Mouse (Mus musculus) layer of hippocampus, adult 11-12 months (tissue): ENCODE measurements around the gene Stard10.

Source experiments
- DNase-seq: peaks from one replicate; pipeline ENCODE4 v3.0.0; 2022; ENCODE audit warnings: low spot score

The Stard10 gene

DNA sequence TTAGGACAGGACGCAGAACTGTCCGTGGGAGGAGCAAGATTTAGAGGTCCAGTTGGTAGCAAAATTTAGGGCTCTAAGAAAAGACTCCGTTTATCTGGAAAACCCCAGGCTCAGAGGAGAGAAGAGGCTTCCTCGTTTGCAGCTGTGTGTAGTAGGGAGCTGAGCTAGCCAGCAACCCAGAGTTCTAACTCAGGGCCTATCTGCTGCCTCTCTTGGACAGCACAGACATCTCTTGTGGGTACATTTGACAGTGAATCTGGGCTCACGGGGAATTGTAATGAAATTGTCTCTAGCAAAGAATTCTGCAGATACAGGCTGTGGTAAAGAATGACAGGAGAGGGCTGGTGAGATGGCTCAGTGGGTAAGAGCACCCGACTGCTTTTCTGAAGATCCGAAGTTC lies 14.2 kb upstream of the Stard10 start:
- no peak for DNase-seq

DNA sequence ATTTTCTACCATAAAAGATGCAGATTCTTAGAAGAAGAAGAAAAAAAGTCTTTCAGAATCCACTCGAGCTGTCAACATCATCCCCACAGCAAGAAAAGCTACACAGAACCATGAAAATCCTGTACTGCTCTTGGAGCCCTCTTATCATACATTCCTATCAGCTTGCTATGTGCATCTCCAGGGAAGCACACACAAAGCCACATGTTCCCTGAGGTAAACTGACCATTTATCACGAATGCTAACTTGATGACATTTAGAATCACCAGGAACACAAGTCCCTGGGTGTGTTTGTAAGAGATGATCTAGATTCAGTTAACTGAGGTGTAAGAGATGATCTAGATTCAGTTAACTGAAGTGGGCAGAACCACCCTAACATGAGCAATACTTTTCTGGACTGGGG lies 10.0 kb upstream of the Stard10 start:
- no peak for DNase-seq

GRCm38 (mm10) chr7:101309985-101310326 lies 6.9 kb upstream of the Stard10 start:
- no peak for DNase-seq

- DNase-seq = peak; percentile 99
These were observed 6.4 kb upstream of the Stard10 start for GRCm38 (mm10) chr7:101310327-101311028.

GRCm38 (mm10) chr7:101311061-101311460 lies 5.8 kb upstream of the Stard10 start:
- no peak for DNase-seq

GRCm38 (mm10) chr7:101313033-101313432 lies 3.9 kb upstream of the Stard10 start:
- DNase-seq = no peak

GRCm38 (mm10) chr7:101314396-101314795 lies 2.5 kb upstream of the Stard10 start:
- DNase-seq = no peak

DNA sequence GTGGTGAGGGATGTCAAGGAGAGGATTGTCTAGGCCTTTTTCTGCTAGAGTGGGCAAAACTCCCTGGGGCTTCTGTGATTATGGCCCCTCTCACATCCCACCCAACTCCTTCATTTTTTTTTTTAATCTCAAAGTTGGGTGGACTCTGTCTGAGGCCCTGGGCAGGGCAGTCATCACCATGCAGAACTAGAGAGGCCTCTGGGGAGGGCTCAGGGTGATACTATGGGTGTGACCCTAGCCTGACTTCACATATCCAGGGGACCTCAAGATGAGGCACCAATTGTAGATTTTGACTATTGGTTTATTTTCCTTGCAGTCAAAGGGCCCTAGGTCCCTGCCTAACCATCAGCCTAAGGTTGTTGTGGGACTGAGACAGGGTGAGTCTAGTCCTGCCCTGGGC lies 1.2 kb upstream of the Stard10 start:
- DNase-seq = no peak

- no peak for DNase-seq
These were observed 290 bp upstream of the Stard10 start for GRCm38 (mm10) chr7:101316591-101317001.

DNA sequence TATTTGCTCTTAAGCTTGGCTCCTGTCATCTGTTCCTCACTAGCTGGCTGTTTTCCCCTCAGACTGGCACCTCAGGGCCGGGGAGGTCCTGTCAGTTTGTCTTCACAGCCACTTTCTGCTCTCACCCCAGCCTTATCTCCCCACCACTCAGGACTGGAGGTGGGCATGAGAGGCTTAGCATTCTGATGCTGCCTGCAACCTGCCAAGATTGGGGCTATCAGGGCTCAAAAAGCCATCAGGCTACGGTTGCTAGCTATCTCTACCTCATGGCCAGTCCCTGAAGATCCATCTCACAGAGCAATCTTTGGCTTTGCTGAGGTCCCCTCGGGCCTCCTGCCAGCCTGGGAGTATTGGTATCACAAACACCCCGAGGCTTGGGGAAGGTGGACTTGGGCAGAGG lies 2.0 kb downstream of the Stard10 start:
- DNase-seq = no peak

GRCm38 (mm10) chr7:101319796-101320195 lies 2.9 kb downstream of the Stard10 start:
- DNase-seq = no peak

DNA sequence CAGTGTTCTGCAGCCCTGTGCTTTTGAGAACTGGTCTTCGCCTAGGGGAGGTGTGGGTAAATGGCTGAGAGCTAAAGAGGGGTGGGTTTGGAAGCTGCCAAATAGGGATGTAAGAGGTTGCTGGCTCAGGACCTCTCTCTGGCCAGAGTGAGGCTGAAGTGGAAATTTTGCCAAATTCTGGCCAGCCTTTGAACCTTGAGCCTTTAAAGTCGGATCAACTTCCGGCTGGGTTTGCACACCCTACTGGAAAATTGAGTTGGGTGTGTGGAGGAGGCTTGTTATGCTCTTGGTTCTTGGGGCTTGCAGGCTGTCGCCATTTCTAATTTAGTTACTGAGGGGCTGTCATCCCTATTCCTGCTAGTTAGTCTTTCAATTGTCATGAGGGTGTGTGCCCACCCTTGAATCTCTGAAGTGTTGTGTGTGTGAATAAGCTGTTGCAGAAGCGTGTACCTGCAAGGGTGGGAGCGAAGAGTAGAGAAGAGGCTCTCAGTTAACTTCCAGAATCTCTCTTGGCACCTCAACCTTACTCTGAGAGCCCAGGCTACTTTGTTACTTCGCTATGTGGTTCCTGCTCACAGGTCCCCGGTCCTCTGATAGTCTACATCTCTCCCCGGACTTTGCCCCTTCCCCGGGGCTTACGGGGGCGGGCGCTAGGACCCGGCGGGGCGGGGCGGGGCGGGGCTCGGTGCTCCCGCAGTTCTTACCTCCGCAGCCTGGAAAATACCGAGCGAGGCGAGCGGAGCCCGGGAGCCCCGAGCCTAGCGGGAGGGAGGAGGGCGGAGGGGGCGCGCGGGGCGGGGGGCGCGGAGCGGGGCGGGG lies 3.7 kb downstream of the Stard10 start:
- no peak for DNase-seq

DNA sequence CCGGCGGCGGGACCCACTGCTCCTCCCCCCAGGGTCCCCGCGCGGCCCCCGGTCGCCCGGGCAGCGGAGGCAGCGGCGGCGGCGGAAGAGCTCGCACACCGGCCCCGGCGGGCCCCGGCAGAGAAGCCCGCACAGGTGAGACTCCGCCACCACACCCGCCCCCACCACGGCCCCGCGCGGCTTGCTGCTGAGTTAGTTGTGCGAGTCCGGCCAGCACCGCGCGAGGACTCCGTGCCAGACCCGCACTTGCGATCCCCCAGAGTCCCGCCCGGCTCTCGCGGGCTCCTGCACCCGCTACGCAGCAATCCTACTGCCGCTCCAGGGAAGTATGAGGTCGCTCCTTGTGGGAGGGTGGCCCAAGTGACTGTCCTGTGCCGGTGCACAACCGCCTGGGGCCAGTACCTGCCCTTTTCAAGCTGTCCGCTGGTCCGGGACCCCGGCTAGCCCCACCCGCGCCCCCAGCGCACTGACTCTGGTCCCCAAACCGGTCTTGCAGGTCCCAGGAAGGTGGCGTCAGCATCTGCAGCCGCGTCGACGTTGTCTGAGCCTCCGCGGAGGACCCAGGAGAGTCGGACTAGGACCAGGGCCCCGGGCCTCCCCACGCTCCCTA lies 4.4 kb downstream of the Stard10 start:
- no peak for DNase-seq

GRCm38 (mm10) chr7:101323141-101323594 lies 6.3 kb downstream of the Stard10 start:
- no peak for DNase-seq

GRCm38 (mm10) chr7:101324142-101324962 lies 7.5 kb downstream of the Stard10 start:
- no peak for DNase-seq

GRCm38 (mm10) chr7:101326006-101326405 lies 9.1 kb downstream of the Stard10 start:
- DNase-seq = no peak

DNA sequence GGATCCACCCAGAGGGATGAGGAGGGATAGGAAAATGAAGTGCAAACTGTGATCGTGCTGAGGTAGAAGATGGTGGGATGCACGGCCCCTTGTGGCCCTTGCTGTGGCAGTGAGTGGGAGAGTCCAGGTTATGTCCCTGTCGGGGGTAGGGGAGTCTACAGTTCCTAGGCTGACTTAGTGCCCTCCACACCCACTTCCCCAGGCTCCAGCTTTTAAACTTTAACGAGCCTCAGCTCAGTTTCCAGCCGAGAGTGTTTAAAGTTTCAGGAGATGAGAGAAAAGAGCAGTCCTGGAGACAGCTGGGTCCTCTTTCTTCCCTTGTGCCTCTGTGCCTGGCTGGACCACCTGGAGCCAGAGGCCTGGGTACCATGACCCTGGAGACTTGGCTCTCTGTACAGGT lies 10.4 kb downstream of the Stard10 start:
- DNase-seq = no peak

DNA sequence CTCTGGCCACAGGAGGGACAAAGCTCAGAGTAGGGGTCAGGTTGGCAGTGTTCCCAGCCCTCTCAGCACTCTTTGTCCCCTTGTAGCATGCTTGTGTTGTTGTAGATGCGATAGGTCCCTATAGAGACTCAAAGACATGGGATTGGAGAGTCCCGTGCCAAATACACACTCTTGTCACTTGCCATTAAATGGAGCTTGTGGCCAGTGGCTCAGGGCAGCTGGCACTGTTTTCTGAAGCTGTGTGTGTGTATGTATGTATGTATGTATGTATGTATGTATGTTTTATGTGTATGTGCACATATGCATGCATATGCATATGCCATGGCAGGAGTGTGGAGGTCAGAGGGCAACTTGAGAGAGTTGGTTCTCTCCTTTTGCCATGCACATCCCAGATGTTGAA lies 10.9 kb downstream of the Stard10 start:
- no peak for DNase-seq

GRCm38 (mm10) chr7:101328621-101329158 lies 11.8 kb downstream of the Stard10 start:
- DNase-seq = peak; percentile 71

DNA sequence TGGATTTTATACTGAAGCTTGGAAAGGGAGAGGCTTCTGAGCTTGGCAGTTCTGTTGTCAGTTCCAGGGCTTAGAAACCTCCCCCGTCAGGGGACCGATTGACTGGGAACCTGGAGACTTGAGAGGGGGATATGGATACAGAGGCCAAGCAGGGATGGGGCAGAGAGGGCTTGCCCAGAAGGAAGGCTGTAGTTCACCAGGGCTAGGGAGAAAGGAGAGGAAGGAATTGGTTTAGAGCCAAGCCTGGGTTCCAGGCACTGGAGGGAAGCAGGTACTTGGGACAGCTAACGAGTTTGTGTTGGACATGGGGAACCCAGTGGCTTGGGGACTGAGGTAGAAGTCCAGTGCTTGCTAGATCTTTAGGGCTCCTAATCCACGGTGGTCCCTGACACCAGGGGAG lies 12.7 kb downstream of the Stard10 start:
- no peak for DNase-seq

DNA sequence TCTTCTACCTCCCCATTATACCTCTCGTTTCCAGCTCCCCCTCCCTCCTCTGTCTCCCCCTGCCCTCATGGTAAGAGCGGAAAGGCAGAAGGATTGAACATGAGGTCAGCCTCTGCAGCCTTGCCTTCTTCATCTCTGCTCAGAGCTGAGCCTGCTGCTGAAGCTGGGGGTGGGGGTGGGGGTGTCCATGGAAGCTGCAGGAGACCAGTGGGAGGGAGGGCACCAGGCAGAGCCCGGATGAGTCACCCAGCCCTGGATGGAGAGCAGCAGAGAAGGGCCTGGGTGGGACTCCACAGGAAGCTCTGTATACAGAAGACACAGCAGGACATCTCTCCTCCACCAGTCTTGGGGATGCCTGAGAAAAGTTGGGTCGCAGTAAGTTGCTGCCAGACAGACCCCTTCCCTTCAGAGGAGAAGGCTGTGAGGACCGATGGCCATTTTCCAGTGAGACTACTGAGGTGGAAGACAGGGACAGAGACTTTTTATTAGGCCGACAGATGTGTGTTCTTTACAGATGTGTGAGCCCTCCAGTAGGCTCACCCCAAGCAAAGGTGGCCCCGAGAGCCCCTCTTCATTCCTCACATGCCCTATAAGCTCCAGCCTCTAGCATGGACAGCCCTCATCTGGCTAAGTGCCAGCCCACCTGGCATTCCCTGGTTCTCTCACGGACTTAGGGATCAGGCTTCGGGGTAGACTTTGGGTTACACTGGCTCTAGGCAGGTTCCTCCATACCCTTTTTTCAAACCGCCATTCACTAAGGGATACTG lies 13.4 kb downstream of the Stard10 start:
- DNase-seq = no peak
